11 mouse cellular contexts compared by ENCODE assay signal in genomic region chr2:153496301-153496700, GRCm38 (mm10). TPM values are rescaled to one million over a fixed set of nuclear protein-coding genes. Genes with fewer than 3 reads are reported as not detected.
DNase-seq lines count a peak whose midpoint lies in the region; ATAC-seq and TF ChIP-seq lines count a peak whose summit lies in the region.
"Had no signal": no experiment of that assay in that cellular context is flagged by ENCODE, and none has a peak within 500 bp of the region (broad histone marks: within the 10 kb centered on the region; RNA-seq: fewer than 3 reads in every experiment).

No protein-coding gene starts in this region.

- H3K4me3 ChIP-seq in heart, embryonic 15.5 days = no peak overlapping the region
- H3K4me3 ChIP-seq in heart, adult 2 months = no peak overlapping the region
- 0 out of 2 replicates have a peak overlapping the region, but pooled peaks have one; percentile 28 for H3K4me3 ChIP-seq in embryonic facial prominence, embryonic 10.5 days
- H3K4me3 ChIP-seq in hindbrain, embryonic 14.5 days (replicated peaks; ENCODE audit: low read length) = no peak overlapping the region
- H3K4me3 ChIP-seq in midbrain, embryonic 11.5 days (ENCODE audit: low read depth, low read length) = no peak overlapping the region
- H3K4me3 ChIP-seq: lung, embryonic 15.5 days had no signal

- intact Hi-C loops in heart, adult 2 months (cut with DNase I) = no loop called here
- intact Hi-C loops in gastrocnemius, postnatal 14 days (cut with DNase I; ENCODE audit: low total_unique reads) = no loop called here

- H3K4me2 ChIP-seq in heart, embryonic 15.5 days = no peak overlapping the region
- no peak overlapping the region for H3K4me2 ChIP-seq in hindbrain, embryonic 14.5 days (replicated peaks)
- H3K4me2 ChIP-seq in midbrain, embryonic 11.5 days = no peak overlapping the region
- H3K4me2 ChIP-seq: lung, embryonic 15.5 days had no signal

- peak overlapping the region; percentile 86; the same call in 1 of the 2 replicates for H3K27ac ChIP-seq in heart, embryonic 15.5 days
- H3K27ac ChIP-seq in heart, adult 2 months = no peak overlapping the region
- H3K27ac ChIP-seq in embryonic facial prominence, embryonic 10.5 days (replicated peaks) = peak overlapping the region; percentile 85
- H3K27ac ChIP-seq in hindbrain, embryonic 14.5 days = peak overlapping the region; percentile 1; the same call in 1 of the 2 replicates
- peak overlapping the region; percentile 64 for H3K27ac ChIP-seq in midbrain, embryonic 11.5 days (ENCODE audit: low read depth, low read length)
- H3K27ac ChIP-seq: kidney, postnatal 0 days; lung, embryonic 15.5 days had no signal

- H3K27me3 ChIP-seq in heart, embryonic 15.5 days = 0 out of 2 replicates have a peak, but pooled peaks cover 2% of the 10 kb centered on the region
- H3K27me3 ChIP-seq in heart, adult 2 months (ENCODE audit: control insufficient read depth, insufficient read depth, low read length) = no peaks in the 10 kb centered on the region
- H3K27me3 ChIP-seq in embryonic facial prominence, embryonic 10.5 days (replicated peaks; ENCODE audit: low read depth, poor library complexity, severe bottlenecking) = peaks cover 36% of the 10 kb centered on the region
- H3K27me3 ChIP-seq in hindbrain, embryonic 14.5 days (ENCODE audit: control insufficient read depth, insufficient read depth, low read length) = no peaks in the 10 kb centered on the region
- H3K27me3 ChIP-seq in midbrain, embryonic 11.5 days (ENCODE audit: control insufficient read depth, insufficient read depth, low read length) = peaks cover 24% of the 10 kb centered on the region

- 75% methylated on average over 6 of the region's 6 CpGs for WGBS in heart, embryonic 15.5 days
- 83% methylated on average over 6 of the region's 6 CpGs for WGBS in heart, adult 2 months
- whole genome bisulfite sequencing in embryonic facial prominence, embryonic 10.5 days = 80% methylated on average over 6 of the region's 6 CpGs
- WGBS in hindbrain, embryonic 14.5 days = 76% methylated on average over 6 of the region's 6 CpGs
- WGBS in midbrain, embryonic 11.5 days = 85% methylated on average over 6 of the region's 6 CpGs

- no peak overlapping the region for H3K9ac ChIP-seq in heart, embryonic 15.5 days
- no peak overlapping the region for H3K9ac ChIP-seq in heart, adult 2 months (ENCODE audit: low read depth, low read length)
- H3K9ac ChIP-seq in hindbrain, embryonic 14.5 days = no peak overlapping the region
- peak overlapping the region; percentile 37; the same call in 1 of the 2 replicates for H3K9ac ChIP-seq in midbrain, embryonic 11.5 days (ENCODE audit: low read length)
- H3K9ac ChIP-seq: lung, embryonic 15.5 days had no signal

- TF ChIP-seq POLR2A in heart, adult 2 months (IDR thresholded peaks at IDR 0.05; ENCODE audit: insufficient read depth, low read depth, low read length) = no peak

- H3K79me2 ChIP-seq in heart, adult 2 months (replicated peaks; ENCODE audit: control insufficient read depth, insufficient read depth, low read length) = no peaks in the 10 kb centered on the region

- no peak for DNase-seq in heart, adult 2 months
- no peak for DNase-seq in embryonic facial prominence, embryonic 10.5 days (ENCODE audit: low spot score)
- no peak for DNase-seq in hindbrain, embryonic 14.5 days (ENCODE audit: low spot score)
- no peak for DNase-seq in midbrain, embryonic 11.5 days (ENCODE audit: low spot score, missing footprints)
- DNase-seq in embryo, embryonic 11 days = no peak
- DNase-seq in gastrocnemius, postnatal 14 days = no peak
- no peak for DNase-seq in frontal cortex, postnatal 10 days (ENCODE audit: low spot score in 2 of 2)

- TF ChIP-seq EP300 in heart, adult 2 months (IDR thresholded peaks at IDR 0.05; ENCODE audit: insufficient read depth, low read depth, low read length) = no peak

- no peak for TF ChIP-seq CTCF in heart, adult 2 months (IDR thresholded peaks at IDR 0.05)

- no peak for ATAC-seq in heart, embryonic 15.5 days (replicated peaks; ENCODE audit: insufficient number of reproducible peaks, insufficient read depth, low FRiP score, low read depth)
- ATAC-seq in hindbrain, embryonic 14.5 days (ENCODE audit: low FRiP score) = no peak
- no peak for ATAC-seq in midbrain, embryonic 11.5 days (ENCODE audit: low FRiP score)

- peaks cover 53% of the 10 kb centered on the region for H3K4me1 ChIP-seq in heart, embryonic 15.5 days (replicated peaks)
- peaks cover 2% of the 10 kb centered on the region; the same call in 1 of the 2 replicates for H3K4me1 ChIP-seq in heart, adult 2 months (ENCODE audit: control insufficient read depth, insufficient read depth, low read length)
- peaks cover 76% of the 10 kb centered on the region for H3K4me1 ChIP-seq in embryonic facial prominence, embryonic 10.5 days
- H3K4me1 ChIP-seq in hindbrain, embryonic 14.5 days (replicated peaks; ENCODE audit: control insufficient read depth, insufficient read depth, low read length) = peaks cover 55% of the 10 kb centered on the region
- H3K4me1 ChIP-seq in midbrain, embryonic 11.5 days (ENCODE audit: control insufficient read depth, insufficient read depth, low read length) = peaks cover 52% of the 10 kb centered on the region

- no peaks in the 10 kb centered on the region for H3K9me3 ChIP-seq in heart, embryonic 15.5 days (replicated peaks)
- no peaks in the 10 kb centered on the region for H3K9me3 ChIP-seq in embryonic facial prominence, embryonic 10.5 days
- no peaks in the 10 kb centered on the region for H3K9me3 ChIP-seq in hindbrain, embryonic 14.5 days (ENCODE audit: control insufficient read depth, low read length)
- no peaks in the 10 kb centered on the region for H3K9me3 ChIP-seq in midbrain, embryonic 11.5 days (ENCODE audit: control insufficient read depth, low read length)
- H3K9me3 ChIP-seq: lung, embryonic 15.5 days had no signal

- H3K36me3 ChIP-seq in heart, embryonic 15.5 days = no peaks in the 10 kb centered on the region
- H3K36me3 ChIP-seq in heart, adult 2 months (ENCODE audit: control insufficient read depth, insufficient read depth, low read length) = no peaks in the 10 kb centered on the region
- no peaks in the 10 kb centered on the region for H3K36me3 ChIP-seq in embryonic facial prominence, embryonic 10.5 days (replicated peaks)
- no peaks in the 10 kb centered on the region for H3K36me3 ChIP-seq in hindbrain, embryonic 14.5 days (replicated peaks; ENCODE audit: control insufficient read depth, insufficient read depth)
- H3K36me3 ChIP-seq in midbrain, embryonic 11.5 days (ENCODE audit: control insufficient read depth, insufficient read depth, low read length) = no peaks in the 10 kb centered on the region
- H3K36me3 ChIP-seq: lung, embryonic 15.5 days had no signal

RNA-seq across cellular contexts. Expression of gene 4930404H24Rik, which starts 3.7 kb away (rescaled TPM):
- polyA plus RNA-seq in heart, embryonic 15.5 days (2015; fragmentation: Nextera tagmentation; extraction: Ambion mirVana) = not detected in 2 replicates
- total RNA-seq in heart, adult 2 months (2021) = not detected
- not detected in 2 replicates for polyA plus RNA-seq in heart, adult 2 months (2012; rRNA removed)
- polyA plus RNA-seq in embryonic facial prominence, embryonic 10.5 days (2016; fragmentation: Nextera tagmentation; extraction: Ambion mirVana) = not detected in 2 replicates
- not detected in 2 replicates for polyA plus RNA-seq in hindbrain, embryonic 14.5 days (2014; fragmentation: Nextera tagmentation; extraction: Ambion mirVana)
- not detected in 2 replicates for polyA plus RNA-seq in midbrain, embryonic 11.5 days (2014; fragmentation: Nextera tagmentation; extraction: Ambion mirVana)
- total RNA-seq in gastrocnemius, postnatal 14 days (2021) = not detected
- total RNA-seq: adrenal gland, postnatal 4 days had no signal
- polyA plus RNA-seq: kidney, postnatal 0 days; lung, embryonic 15.5 days had no signal

RNA-seq across cellular contexts. Expression of gene Nol4l, which starts 33.5 kb away (rescaled TPM):
- polyA plus RNA-seq in heart, embryonic 15.5 days (2015; fragmentation: Nextera tagmentation; extraction: Ambion mirVana) = 6.9 and 10.9 TPM in 2 replicates
- total RNA-seq in heart, adult 2 months (2021) = 1 to 10 TPM; 3.5 to 4.4 TPM
- 3.9 and 4.0 TPM in 2 replicates for polyA plus RNA-seq in heart, adult 2 months (2012; rRNA removed)
- polyA plus RNA-seq in embryonic facial prominence, embryonic 10.5 days (2016; fragmentation: Nextera tagmentation; extraction: Ambion mirVana) = 23.5 and 23.7 TPM in 2 replicates
- 44.8 and 49.8 TPM in 2 replicates for polyA plus RNA-seq in hindbrain, embryonic 14.5 days (2014; fragmentation: Nextera tagmentation; extraction: Ambion mirVana)
- polyA plus RNA-seq in midbrain, embryonic 11.5 days (2014; fragmentation: Nextera tagmentation; extraction: Ambion mirVana) = 19.5 and 19.9 TPM in 2 replicates
- total RNA-seq in gastrocnemius, postnatal 14 days (2021) = 1 to 10 TPM; 3.0 to 3.3 TPM
